Mouse (Mus musculus) MEL (cell line): Measurements from ENCODE around the gene Ing1. TPM values are rescaled to one million over a fixed set of nuclear protein-coding genes. Genes with fewer than 3 reads are reported as not detected.

Experiments
- DNase-seq: peaks from one replicate; pipeline ENCODE4 v3.0.0; 2011; ENCODE audit warnings: low read depth, low spot score
- H3K27ac ChIP-seq: 2 replicates; pipeline ENCODE4 v1.5.1; 2012; ENCODE audit warnings: low read depth, mild to moderate bottlenecking, control low read depth, low read length, moderate library complexity; ENCODE audit not compliant: control insufficient read depth
- H3K27me3 ChIP-seq, 2 experiments: fragments of 150-350 bp in 1 of 2; sonication (generic) in 1 of 2; 2 replicates each; pipeline ENCODE4 v1.6.1; 2012; ENCODE audit warnings: low read length in 2 of 2, mild to moderate bottlenecking in 2 of 2, improper control_type of control experiment in 1 of 2, moderate library complexity in 1 of 2; ENCODE audit not compliant: insufficient read depth in 2 of 2, control insufficient read depth in 1 of 2
- H3K36me3 ChIP-seq, 2 experiments: 2 replicates each; pipeline ENCODE4 v1.6.1; 2012 to 2014; ENCODE audit warnings: low read length in 2 of 2, improper control_type of control experiment in 1 of 2, inconsistent platforms in 1 of 2, mild to moderate bottlenecking in 1 of 2; ENCODE audit not compliant: insufficient read depth in 2 of 2, control insufficient read depth in 1 of 2
- H3K4me1 ChIP-seq, 2 experiments: fragments of 150-350 bp in 1 of 2; sonication (generic) in 1 of 2; 2 replicates each; pipeline ENCODE4 v1.6.1; 2012; ENCODE audit warnings: low read length in 2 of 2, improper control_type of control experiment in 1 of 2, mild to moderate bottlenecking in 1 of 2; ENCODE audit not compliant: insufficient read depth in 2 of 2, control insufficient read depth in 1 of 2
- H3K4me3 ChIP-seq, 2 experiments: fragments of 150-350 bp in 1 of 2; sonication (generic) in 1 of 2; 2 replicates each; pipeline ENCODE4 v1.5.1; 2012; ENCODE audit warnings: low read depth in 2 of 2, low read length in 2 of 2, mild to moderate bottlenecking in 2 of 2, moderate library complexity in 2 of 2, control low read depth in 1 of 2, improper control_type of control experiment in 1 of 2; ENCODE audit not compliant: control insufficient read depth in 1 of 2, insufficient read depth in 1 of 2
- H3K79me2 ChIP-seq: 2 replicates; pipeline ENCODE4 v1.6.1; 2012; ENCODE audit warnings: mild to moderate bottlenecking, low read length, moderate library complexity; ENCODE audit not compliant: control insufficient read depth, poor library complexity, insufficient read depth
- H3K9ac ChIP-seq: 2 replicates; pipeline ENCODE4 v1.6.1; 2012; ENCODE audit warnings: low read depth, mild to moderate bottlenecking, control low read depth, low read length, moderate library complexity; ENCODE audit not compliant: control insufficient read depth, poor library complexity, severe bottlenecking
- H3K9me3 ChIP-seq: fragments of 150-350 bp; sonication (generic); replicated peaks from 2 replicates; pipeline ENCODE4 v1.6.1; 2012; ENCODE audit warnings: mild to moderate bottlenecking, low read length, improper control_type of control experiment, moderate library complexity; ENCODE audit not compliant: insufficient read depth
- BHLHE40 ChIP-seq: IDR thresholded peaks from 2 replicates; pipeline ENCODE4 v1.6.1; 2012; ENCODE audit warnings: low read depth, mild to moderate bottlenecking, inconsistent platforms, low read length, improper control_type of control experiment, borderline replicate concordance
- CHD1 ChIP-seq: IDR thresholded peaks from 2 replicates; pipeline ENCODE4 v1.6.1; 2012; ENCODE audit warnings: low read depth, mild to moderate bottlenecking, inconsistent platforms, low read length, improper control_type of control experiment
- E2F4 ChIP-seq: IDR thresholded peaks from 2 replicates; pipeline ENCODE4 v1.6.1; 2011; ENCODE audit warnings: low read depth, low read length, improper control_type of control experiment, borderline replicate concordance
- ELF1 ChIP-seq: IDR thresholded peaks from 2 replicates; pipeline ENCODE4 v1.6.1; 2014; ENCODE audit warnings: low read depth, mild to moderate bottlenecking, inconsistent platforms, low read length, improper control_type of control experiment, moderate library complexity
- ETS1 ChIP-seq: IDR thresholded peaks from 2 replicates; pipeline ENCODE4 v1.6.1; 2012; ENCODE audit warnings: low read depth, mild to moderate bottlenecking, inconsistent platforms, low read length, improper control_type of control experiment, moderate library complexity
- GABPA ChIP-seq: IDR thresholded peaks from 2 replicates; pipeline ENCODE4 v1.6.1; 2012; ENCODE audit warnings: low read depth, mild to moderate bottlenecking, inconsistent platforms, low read length, improper control_type of control experiment, moderate library complexity
- GATA1 ChIP-seq: IDR thresholded peaks from 2 replicates; pipeline ENCODE4 v1.6.1; 2011; ENCODE audit warnings: low read depth, low read length, improper control_type of control experiment
- HCFC1 ChIP-seq: IDR thresholded peaks from 2 replicates; pipeline ENCODE4 v1.6.1; 2012; ENCODE audit warnings: low read depth, mild to moderate bottlenecking, inconsistent platforms, low read length, improper control_type of control experiment, moderate library complexity
- JUND ChIP-seq: IDR thresholded peaks from 2 replicates; pipeline ENCODE4 v1.6.1; 2011; ENCODE audit warnings: low read depth, mild to moderate bottlenecking, improper control_type of control experiment, low read length
- KAT2A ChIP-seq: conservative IDR thresholded peaks from 2 replicates; pipeline ENCODE4 v1.6.1; 2012; ENCODE audit warnings: low read depth, low read length, improper control_type of control experiment, inconsistent platforms
- MAFK ChIP-seq: IDR thresholded peaks from 2 replicates; pipeline ENCODE4 v1.6.1; 2011; ENCODE audit warnings: low read depth, mild to moderate bottlenecking, low read length, improper control_type of control experiment, borderline replicate concordance
- MAX ChIP-seq: IDR thresholded peaks from 2 replicates; pipeline ENCODE4 v1.6.1; 2011; ENCODE audit warnings: low read length, improper control_type of control experiment
- MEF2A ChIP-seq: IDR thresholded peaks from 2 replicates; pipeline ENCODE4 v1.6.1; 2014; ENCODE audit warnings: low read depth, mild to moderate bottlenecking, inconsistent platforms, low read length, improper control_type of control experiment; ENCODE audit not compliant: poor library complexity, insufficient replicate concordance, severe bottlenecking; ENCODE audit errors: extremely low read depth
- MXI1 ChIP-seq: IDR thresholded peaks from 2 replicates; pipeline ENCODE4 v1.6.1; 2011; ENCODE audit warnings: mild to moderate bottlenecking, low read depth, low read length, improper control_type of control experiment
- MYC ChIP-seq: IDR thresholded peaks from 2 replicates; pipeline ENCODE4 v1.6.1; 2011; ENCODE audit warnings: low read depth, mild to moderate bottlenecking, low read length, improper control_type of control experiment, moderate library complexity
- NELFE ChIP-seq: IDR thresholded peaks from 2 replicates; pipeline ENCODE4 v1.6.1; 2011; ENCODE audit warnings: low read depth, low read length, improper control_type of control experiment
- NRF1 ChIP-seq: IDR thresholded peaks from 2 replicates; pipeline ENCODE4 v1.6.1; 2014; ENCODE audit warnings: low read depth, mild to moderate bottlenecking, inconsistent platforms, low read length, improper control_type of control experiment, moderate library complexity; ENCODE audit not compliant: poor library complexity, insufficient read depth, severe bottlenecking
- POLR2AphosphoS5 ChIP-seq: IDR thresholded peaks from 2 replicates; pipeline ENCODE4 v1.6.1; 2012; ENCODE audit warnings: low read depth, borderline replicate concordance, mild to moderate bottlenecking, inconsistent platforms, low read length, moderate library complexity, mixed read lengths
- SIN3A ChIP-seq: IDR thresholded peaks from 2 replicates; pipeline ENCODE4 v1.6.1; 2012; ENCODE audit warnings: low read length, improper control_type of control experiment, inconsistent platforms
- SMC3 ChIP-seq: IDR thresholded peaks from 2 replicates; pipeline ENCODE4 v1.6.1; 2011; ENCODE audit warnings: low read depth, low read length, improper control_type of control experiment
- ZMIZ1 ChIP-seq: IDR thresholded peaks from 2 replicates; pipeline ENCODE4 v1.6.1; 2012; ENCODE audit warnings: low read depth, mild to moderate bottlenecking, inconsistent platforms, low read length, improper control_type of control experiment, moderate library complexity
- polyA plus RNA-seq, 2 experiments: library from polyadenylated mRNA; stranded (reverse) in 1 of 2; unstranded in 1 of 2; fragments of >175 nt in 1 of 2; fragments of >200 nt in 1 of 2; gene quantifications; 2 replicates each; pipeline versions ENCODE4 v1.2.1 to v1.2.4; 2012; ENCODE audit warnings: low replicate concordance in 2 of 2, low read depth in 1 of 2; ENCODE audit not compliant: insufficient read length in 2 of 2, insufficient read depth in 1 of 2, missing spikeins in 1 of 2
- total RNA-seq: library from RNA; depleted of rRNA; stranded (reverse); fragments of 300-350 nt; gene quantifications from 2 replicates; pipeline ENCODE4 v1.2.3, GENCODE M21; 2012

Gene Ing1
- total and polyA plus RNA-seq, 3 experiments, result 35.9 to 91.0 TPM; not detected in 1

GRCm38 (mm10) chr8:11557768-11558629 is 2.6 kb downstream of the Ing1 start (continued):
- peak; percentile 77 for TF ChIP-seq GATA1
- TF ChIP-seq MEF2A, result no peak
- TF ChIP-seq HCFC1, result no peak; the same call in 1 of the 2 replicates
- TF ChIP-seq GABPA, result no peak
- peak; percentile 75; the same call in 1 of the 2 replicates for TF ChIP-seq POLR2AphosphoS5
- TF ChIP-seq CHD1, result no peak
- no peak for TF ChIP-seq MAFK
- no peak for TF ChIP-seq BHLHE40
- peak; percentile 52 for TF ChIP-seq ETS1
- no peak for TF ChIP-seq NRF1
- no peak for TF ChIP-seq KAT2A

GRCm38 (mm10) chr8:11559511-11559910 is 4.1 kb downstream of the Ing1 start:
- Histone ChIP-seq H3K9ac (no peak overlapping the region), H3K79me2 (peaks cover 50% of the 10 kb centered on the region), H3K9me3 (no peaks in the 10 kb centered on the region), H3K27ac (no peak overlapping the region), H3K27me3 (no peaks in the 10 kb centered on the region), H3K4me1 (peaks cover 0 to 13% of the 10 kb centered on the region in 2 experiments; a peak in 2 of 4 replicates), H3K4me3 (no peak overlapping the region), H3K36me3 (peaks cover 0 to 7% of the 10 kb centered on the region in 2 experiments; a peak in 3 of 4 replicates)
- no peak for DNase-seq
- TF ChIP-seq MXI1 (no peak), NELFE (no peak), E2F4 (no peak), ZMIZ1 (no peak), JUND (no peak)
- TF ChIP-seq, all 39 proteins: peak for 0

- H3K36me3 ChIP-seq, result peaks cover 0 to 6% of the 10 kb centered on the region in 2 experiments; a peak in 3 of 4 replicates
- no peak for TF ChIP-seq MAX
- no peak for TF ChIP-seq ELF1
- TF ChIP-seq SIN3A, result no peak
- no peak for TF ChIP-seq MYC
- no peak for TF ChIP-seq MAFK
- no peak for TF ChIP-seq GATA1
- no peak for TF ChIP-seq SMC3
- TF ChIP-seq POLR2AphosphoS5, result no peak
- no peaks in the 10 kb centered on the region for H3K27me3 ChIP-seq
- no peak overlapping the region for H3K9ac ChIP-seq
- no peak overlapping the region for H3K27ac ChIP-seq
- no peak for DNase-seq
- H3K4me3 ChIP-seq, result no peak overlapping the region
- H3K79me2 ChIP-seq, result peaks cover 51% of the 10 kb centered on the region
- no peaks in the 10 kb centered on the region for H3K9me3 ChIP-seq
- peaks cover 0 to 14% of the 10 kb centered on the region in 2 experiments; a peak in 2 of 4 replicates for H3K4me1 ChIP-seq
Measured at GRCm38 (mm10) chr8:11560220-11560619, 4.8 kb downstream of the Ing1 start.
